Mouse (Mus musculus) lung, postnatal 25 days (tissue): Measurements from ENCODE around the gene Stpg3.

Experiments
- DNase-seq: peaks from one replicate; pipeline ENCODE4 v3.0.0; 2022; ENCODE audit warnings: low spot score

Stpg3 gene

DNA sequence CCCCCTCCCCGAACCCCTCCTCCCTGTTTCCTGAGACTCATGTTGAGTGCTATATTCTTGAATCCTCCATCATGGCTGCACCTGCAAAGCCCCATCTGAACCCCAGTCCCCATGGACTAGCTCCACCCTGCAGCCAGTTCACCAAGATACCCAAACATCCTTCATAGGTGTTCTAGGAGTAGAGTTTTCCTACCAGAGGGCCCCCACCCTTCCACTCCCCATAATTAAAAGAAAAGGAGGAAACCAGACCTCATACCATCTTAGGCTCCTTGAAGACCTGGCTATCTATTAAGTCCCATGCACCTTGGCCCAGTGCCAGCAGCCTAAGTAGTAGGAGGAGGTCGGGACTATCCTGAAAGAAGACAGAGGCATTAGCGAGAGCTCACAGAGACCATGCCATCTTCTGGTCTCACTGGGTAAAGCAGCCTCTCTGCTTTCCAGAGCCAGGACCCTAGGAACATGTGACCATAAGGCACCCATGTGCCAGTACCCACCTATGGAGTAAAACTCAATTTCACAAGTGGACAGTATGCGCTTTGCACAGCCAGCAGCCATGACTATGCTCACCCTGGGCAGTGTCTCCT is 10.7 kb downstream of the Stpg3 start:
- DNase-seq: no peak

DNA sequence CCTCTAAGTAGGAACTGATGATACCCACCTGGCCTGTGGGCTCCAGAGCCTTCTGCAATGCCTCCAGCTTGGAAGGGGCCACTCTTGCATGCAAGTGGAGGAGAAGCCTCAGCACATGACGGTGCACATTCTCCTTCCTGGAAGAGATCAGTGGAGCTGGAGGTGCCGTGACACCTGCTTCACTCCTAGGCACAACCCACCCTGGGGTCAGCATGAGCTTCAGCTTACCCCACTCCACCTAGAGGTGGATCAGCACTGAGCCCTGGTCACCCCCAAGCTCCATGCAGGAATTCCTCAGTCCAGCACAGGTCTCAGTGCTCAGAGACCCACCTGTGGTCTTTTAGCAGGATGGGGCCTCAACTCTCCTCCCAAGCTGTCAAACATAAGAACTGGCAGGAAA is 13.8 kb downstream of the Stpg3 start:
- DNase-seq: no peak

DNA sequence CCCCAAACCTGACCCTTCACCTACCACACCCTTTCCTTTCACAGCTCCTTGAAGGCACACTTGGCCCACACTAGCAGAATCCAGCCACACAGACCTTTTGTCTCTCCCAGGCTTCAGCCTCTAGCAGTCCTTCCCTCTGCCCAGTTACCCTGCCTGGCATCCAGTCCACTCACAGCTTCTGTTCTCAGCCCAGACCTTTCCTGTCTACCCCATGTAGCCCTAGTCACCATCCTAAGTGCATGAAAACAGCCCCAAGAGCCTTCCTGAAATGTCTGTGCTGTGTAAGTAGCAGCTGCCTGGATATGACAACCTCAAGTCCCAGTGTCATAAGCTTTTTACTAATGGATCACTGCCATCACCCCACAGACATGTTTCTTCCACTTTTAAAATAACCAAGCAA is 16.5 kb downstream of the Stpg3 start:
- no peak for DNase-seq

GRCm38 (mm10) chr2:25197191-25197590 is 17.2 kb downstream of the Stpg3 start:
- peak; percentile 60 for DNase-seq

DNA sequence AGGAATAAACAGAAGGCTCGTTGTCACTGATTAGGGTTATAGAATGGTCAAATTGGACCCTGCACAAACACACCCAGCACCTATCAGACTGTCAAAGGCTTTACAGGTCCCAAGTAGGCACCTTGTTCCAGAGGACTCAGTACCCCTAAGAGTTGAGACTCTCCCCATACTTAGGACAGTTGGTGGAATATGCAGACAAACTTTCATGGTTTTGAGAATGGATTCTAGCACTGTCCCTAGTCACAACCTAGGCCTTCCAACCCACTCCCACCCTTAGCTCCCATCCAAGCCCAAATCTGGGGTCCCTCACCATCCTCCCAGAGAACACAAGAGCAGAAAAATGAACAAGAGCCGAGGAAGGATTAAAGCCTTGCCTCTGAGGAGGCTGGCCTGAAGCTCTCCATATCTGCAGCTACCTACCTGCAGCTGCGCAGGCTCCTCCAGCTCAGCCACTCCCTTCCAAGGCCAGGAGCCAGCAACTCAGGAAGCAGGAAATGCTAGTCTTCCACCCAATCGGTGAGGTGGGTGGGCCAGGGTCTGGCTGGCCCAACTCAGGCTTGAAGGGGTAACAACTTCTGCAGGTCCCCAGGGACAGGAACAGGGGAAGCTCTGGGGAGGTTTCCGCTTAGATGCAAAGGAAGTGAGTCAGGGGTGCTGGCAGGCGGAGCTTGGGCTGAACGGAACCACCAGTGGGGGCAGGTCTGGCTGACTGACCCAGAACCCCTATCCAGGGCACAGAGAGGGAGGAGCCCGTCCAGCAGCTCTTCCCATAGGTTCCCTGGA is 18.1 kb downstream of the Stpg3 start, which contains the start of gene Tor4a:
TSS of gene Tor4a (minus strand) at position 715 of the 783 bp plus-strand sequence.
- DNase-seq: peak; percentile 92

DNA sequence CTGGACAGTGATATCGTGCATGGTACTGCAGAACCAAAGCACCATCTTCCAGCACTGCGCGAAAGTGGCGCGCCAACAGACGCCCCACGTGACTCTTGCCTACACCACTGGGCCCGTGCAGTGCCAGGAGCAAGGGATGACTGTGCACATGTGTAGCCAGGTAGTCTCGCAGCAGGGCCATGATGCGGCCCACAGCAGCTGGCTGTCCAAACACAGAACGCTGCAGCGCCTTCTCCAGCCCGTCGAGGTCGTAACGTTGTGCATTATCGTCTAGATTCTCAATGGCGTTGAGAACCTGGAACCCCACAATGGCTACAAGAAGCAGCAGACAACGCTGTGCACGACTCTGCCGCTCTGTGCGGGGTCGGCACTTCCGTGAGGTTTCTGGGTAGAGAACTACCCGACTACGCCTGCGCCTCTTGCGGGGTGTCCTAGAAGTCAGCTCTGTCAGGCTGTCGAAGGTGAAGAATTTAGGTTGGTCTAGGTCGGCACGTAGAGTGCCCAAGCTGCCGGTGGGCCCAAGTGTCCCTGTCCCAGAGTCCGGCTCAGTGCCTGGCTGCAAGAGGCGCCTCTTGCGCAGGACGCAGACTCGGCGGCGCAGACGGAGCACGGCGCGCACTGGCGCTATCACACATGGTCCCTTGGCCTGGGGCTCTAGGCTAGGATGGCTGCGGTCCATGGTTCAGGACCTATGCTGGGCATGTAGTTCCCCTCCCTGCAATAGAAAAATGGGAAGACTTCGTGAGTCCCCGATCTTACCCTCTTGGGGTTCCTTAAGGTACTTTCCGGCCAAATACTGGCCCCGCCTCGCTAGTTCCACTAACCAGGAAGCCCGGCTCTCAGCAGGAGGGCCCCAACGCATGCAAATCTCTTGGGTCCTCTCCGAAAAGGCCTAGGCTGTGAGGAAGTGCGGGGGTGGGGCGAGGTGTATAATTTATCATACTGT is 19.0 kb downstream of the Stpg3 start:
- DNase-seq: peak; percentile 88

GRCm38 (mm10) chr2:25194486-25195171 is 19.8 kb downstream of the Stpg3 start:
- DNase-seq: no peak

GRCm38 (mm10) chr2:25194006-25194405 is 20.4 kb downstream of the Stpg3 start:
- DNase-seq: no peak

GRCm38 (mm10) chr2:25193330-25193770 is 21.1 kb downstream of the Stpg3 start:
- peak; percentile 92 for DNase-seq

- no peak for DNase-seq
Measured at GRCm38 (mm10) chr2:25187841-25188240, 26.6 kb downstream of the Stpg3 start.

GRCm38 (mm10) chr2:25186575-25186930 is 27.9 kb downstream of the Stpg3 start:
- DNase-seq: no peak

DNA sequence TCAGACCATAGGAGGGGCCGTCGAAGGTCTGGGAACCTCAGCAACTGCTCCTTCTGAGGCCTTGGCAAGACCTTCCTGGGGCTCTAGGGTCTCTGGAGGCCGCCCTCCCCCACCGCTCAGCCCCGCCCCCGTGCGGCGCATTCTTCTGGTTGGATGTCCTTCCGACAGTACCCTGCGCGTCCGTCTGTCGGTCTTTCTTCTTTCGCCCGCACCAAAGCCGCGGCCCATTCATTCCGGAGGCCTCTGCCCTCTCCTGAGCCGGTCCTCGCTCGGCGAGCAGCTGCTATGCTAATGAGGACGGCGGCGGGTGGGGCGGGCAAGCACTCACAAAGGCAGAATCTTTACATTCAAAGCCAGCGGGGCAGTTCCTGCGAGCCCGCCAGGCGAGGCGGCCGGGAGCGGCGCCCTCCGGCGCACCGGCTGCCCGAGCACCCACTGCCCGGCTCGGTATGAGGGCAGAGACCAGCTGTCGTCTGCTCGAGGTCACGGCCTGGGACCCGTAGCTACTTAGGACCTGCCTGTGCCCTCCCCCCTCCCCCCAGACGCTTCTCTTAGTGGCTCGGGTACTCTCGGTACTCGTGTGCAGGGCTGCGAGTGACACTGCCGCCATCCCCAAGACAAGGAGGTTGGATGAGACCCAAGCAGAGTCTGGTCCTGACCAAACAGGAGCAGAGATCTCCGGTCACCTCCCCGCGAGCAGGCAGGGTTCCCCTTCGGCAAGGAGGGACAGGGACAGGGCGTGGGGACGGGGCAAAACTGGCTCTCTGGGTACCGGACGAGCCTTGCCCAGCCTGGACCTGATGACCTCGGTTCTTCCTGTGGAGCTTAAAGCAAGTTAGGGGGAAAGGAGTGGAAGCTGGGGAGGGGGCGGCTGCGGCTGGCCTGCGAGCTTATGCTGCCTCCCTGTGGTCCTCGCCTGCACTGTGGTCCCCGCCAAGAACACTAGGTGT is 28.5 kb downstream of the Stpg3 start:
- no peak for DNase-seq

DNA sequence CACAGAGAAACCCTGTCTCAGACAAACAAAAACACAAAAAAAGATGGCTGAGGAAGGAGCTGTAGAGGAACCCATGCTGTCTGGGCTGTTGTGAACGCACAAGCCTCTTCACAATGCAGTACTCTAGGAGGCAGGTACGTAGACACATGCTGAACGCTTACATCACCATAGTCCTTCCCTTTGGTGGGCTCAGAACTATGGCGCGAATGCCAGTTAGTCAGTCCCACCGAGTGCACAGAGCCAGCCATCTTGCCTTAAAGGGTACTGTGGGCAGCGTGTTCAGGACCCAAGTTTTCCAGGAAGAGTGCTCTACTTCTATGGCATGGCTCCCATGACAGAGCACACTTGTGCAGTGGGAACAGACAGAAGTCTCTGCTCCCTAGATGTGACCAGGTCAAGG is 29.9 kb downstream of the Stpg3 start:
- DNase-seq: no peak

DNA sequence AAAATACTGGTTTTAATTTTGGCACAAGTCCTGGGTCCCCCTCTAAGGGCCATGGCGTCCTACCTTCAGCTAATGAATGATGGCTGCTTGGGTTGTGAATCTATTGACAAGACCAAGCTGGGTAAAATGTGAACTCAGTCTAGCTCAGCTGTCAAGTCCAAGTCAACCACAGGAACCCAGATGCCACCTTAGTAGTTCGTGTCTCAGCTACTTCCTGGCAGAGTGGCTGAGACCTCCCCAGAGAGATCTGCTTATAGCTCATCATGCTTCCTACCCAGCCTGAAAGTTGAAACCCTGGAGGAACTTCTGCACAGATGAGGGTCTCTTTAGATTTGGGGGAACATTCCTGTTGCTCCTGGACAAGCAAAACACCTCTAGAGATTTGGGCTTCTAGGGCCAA is 31.1 kb downstream of the Stpg3 start:
- DNase-seq: no peak

GRCm38 (mm10) chr2:25182664-25183063 is 31.8 kb downstream of the Stpg3 start:
- no peak for DNase-seq

- DNase-seq: no peak
Measured at GRCm38 (mm10) chr2:25181891-25182397, 32.5 kb downstream of the Stpg3 start.

DNA sequence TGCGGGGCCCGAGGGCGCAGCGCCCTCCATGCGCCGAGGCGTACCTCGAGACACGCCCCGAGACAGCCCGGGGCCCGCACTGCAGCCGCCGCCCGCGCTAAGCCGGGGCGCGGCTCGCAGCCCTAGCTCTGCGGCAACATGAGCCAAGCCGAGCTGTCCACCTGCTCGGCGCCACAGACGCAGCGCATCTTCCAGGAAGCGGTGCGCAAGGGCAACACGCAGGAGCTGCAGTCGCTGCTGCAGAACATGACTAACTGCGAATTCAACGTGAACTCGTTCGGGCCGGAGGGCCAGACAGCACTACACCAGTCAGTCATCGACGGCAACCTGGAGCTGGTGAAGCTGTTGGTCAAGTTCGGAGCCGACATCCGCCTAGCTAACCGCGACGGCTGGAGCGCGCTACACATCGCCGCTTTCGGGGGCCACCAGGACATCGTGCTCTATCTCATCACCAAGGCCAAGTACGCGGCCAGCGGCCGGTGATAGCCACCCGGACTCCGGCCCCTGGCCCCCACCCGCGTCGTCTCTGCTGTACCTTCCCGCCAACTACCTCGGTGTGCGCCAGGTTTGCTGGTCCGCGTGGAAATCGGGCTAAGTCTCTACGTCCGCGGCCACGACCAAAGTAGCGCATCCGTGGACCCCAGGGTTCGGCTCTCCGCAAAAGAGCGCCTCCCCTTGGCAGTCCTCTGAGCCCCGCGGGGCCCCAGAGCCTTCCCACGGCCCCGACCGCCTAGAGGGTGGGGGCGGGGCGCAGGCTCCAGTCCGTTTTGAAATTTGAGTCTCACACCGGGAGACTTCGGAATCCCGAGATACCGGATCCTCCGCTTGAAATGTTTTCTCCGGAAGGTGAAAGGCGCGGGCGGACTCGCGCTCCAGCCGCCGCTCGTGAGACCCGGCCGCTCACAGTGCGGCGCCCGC is 33.2 kb downstream of the Stpg3 start:
- no peak for DNase-seq

DNA sequence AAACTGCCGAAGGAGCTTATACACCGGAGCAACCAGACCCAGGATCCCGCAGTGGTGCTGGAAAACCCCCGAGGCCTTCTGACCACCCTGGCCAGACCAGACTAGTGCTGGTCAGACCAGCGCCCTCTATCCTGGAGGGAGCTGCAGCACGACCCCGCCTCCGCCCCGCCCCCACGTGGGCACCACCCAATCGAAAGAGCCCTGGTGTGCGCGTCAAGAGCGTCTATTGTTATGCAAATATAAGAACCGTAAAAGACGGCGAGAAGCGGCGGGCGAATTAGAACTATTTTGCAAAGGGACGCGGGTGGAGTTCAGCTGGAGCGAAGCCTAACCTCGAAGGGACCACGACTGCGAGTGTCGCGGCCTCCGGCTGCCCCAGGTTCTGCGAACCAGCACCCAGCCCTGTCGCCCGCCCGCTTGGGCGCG is 33.9 kb downstream of the Stpg3 start, which contains the start of gene Nrarp:
TSS of gene Nrarp (plus strand) at position 281 of the 426 bp plus-strand sequence.
- DNase-seq: peak; percentile 96

GRCm38 (mm10) chr2:25179566-25180217 is 34.7 kb downstream of the Stpg3 start:
- no peak for DNase-seq
